Mouse (Mus musculus) lung, adult 2 months (tissue): ENCODE measurements around the gene Smu1.

Source experiments
- CTCF ChIP-seq: fragments of 200-500 bp; IDR thresholded peaks from 2 replicates; pipeline ENCODE4 v1.5.1; 2011; ENCODE audit warnings: mild to moderate bottlenecking, low read length, control low read depth; ENCODE audit not compliant: insufficient read depth
- POLR2A ChIP-seq: fragments of 200-500 bp; IDR thresholded peaks from 2 replicates; pipeline ENCODE4 v1.6.1; 2011; ENCODE audit warnings: low read depth, mild to moderate bottlenecking, control low read depth, low read length, borderline replicate concordance; ENCODE audit errors: extremely low read depth

DNA sequence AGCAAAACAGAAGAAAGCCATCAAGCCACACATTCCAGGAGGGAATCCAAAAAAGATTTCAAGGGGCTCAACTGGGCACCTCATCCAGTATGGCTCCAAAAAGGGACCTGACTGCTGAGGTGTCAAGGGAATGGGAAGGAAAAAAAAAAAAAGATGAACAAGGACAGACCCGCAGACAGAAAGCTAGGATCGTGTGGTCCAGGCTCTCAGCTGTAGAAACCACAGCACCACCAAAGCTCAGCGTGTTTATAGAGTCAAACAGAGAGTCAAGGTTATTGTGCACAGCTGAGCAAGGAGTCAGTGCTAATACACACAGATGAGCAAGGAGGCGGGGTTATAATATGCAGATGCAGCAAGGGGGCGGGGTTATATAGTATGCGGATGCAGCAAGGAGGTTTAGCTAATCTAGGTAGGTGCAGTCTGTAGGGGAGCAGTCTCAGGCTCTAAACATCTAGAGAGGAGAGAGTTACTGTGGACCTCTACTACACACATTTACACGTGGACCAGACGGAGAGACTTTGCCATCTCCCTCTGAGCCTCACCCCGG lies 28.0 kb upstream of the Smu1 start:
- TF ChIP-seq POLR2A (no peak), CTCF (no peak)
